Mouse (Mus musculus) liver, adult (tissue): ENCODE measurements around the gene Cdkal1.

Experiments
- GATA4 ChIP-seq: IDR thresholded peaks from 2 replicates; pipeline ENCODE4 v1.6.1; 2014; ENCODE audit warnings: mild to moderate bottlenecking, low read length; ENCODE audit not compliant: insufficient replicate concordance

The Cdkal1 gene

GRCm38 (mm10) chr13:29177889-29178486, 677.5 kb downstream of the Cdkal1 start:
- TF ChIP-seq GATA4, result no peak

- TF ChIP-seq GATA4, result no peak
These were observed 686.1 kb downstream of the Cdkal1 start for GRCm38 (mm10) chr13:29169356-29169755.

- no peak for TF ChIP-seq GATA4
These were observed 690.5 kb downstream of the Cdkal1 start for GRCm38 (mm10) chr13:29164845-29165524.

GRCm38 (mm10) chr13:29162867-29163514, 692.5 kb downstream of the Cdkal1 start:
- TF ChIP-seq GATA4, result no peak

GRCm38 (mm10) chr13:29162444-29162843, 693.0 kb downstream of the Cdkal1 start:
- TF ChIP-seq GATA4, result no peak

- TF ChIP-seq GATA4, result no peak
These were observed 694.0 kb downstream of the Cdkal1 start for GRCm38 (mm10) chr13:29161436-29161835.

- no peak for TF ChIP-seq GATA4
These were observed 698.8 kb downstream of the Cdkal1 start for GRCm38 (mm10) chr13:29156703-29157102.

- no peak for TF ChIP-seq GATA4
These were observed 700.2 kb downstream of the Cdkal1 start for GRCm38 (mm10) chr13:29155297-29155696.

- no peak for TF ChIP-seq GATA4
These were observed 705.4 kb downstream of the Cdkal1 start for GRCm38 (mm10) chr13:29150120-29150519.

GRCm38 (mm10) chr13:29149404-29149803, 706.1 kb downstream of the Cdkal1 start:
- TF ChIP-seq GATA4, result no peak

GRCm38 (mm10) chr13:29148616-29149015, 706.9 kb downstream of the Cdkal1 start:
- no peak for TF ChIP-seq GATA4
